Mouse (Mus musculus) megakaryocyte progenitor cell, adult 5-6 weeks (primary cell): Measurements from ENCODE around the gene Dennd1b. TPM values are rescaled to one million over a fixed set of nuclear protein-coding genes. Genes with fewer than 3 reads are reported as not detected.
A peak's percentile ranks its signal among the peaks of the same experiment; 100 is the strongest.

Experiments
- ATAC-seq: replicated peaks from 2 replicates; pipeline ENCODE4 v1.8.0; 2016; ENCODE audit warnings: mild to moderate bottlenecking, moderate TSS enrichment, inconsistent platforms; ENCODE audit not compliant: poor library complexity
- total RNA-seq, 2 experiments: library from RNA; stranded (forward) in 1 of 2; stranded (reverse) in 1 of 2; fragments of 157-497, 149-512 nt in 1 of 2; fragments of 200-1000 nt in 1 of 2; gene quantifications; 2 replicates each; pipeline versions ENCODE4 v1.2.3 to v1.2.4; 2015 to 2017

The Dennd1b gene
- total RNA-seq, 2 experiments from 2014 or later, result 21.5 to 35.7 TPM

- no peak for ATAC-seq
Measured at GRCm38 (mm10) chr1:139174058-139174832, 211.0 kb downstream of the Dennd1b start.

GRCm38 (mm10) chr1:139179707-139180106 lies 216.5 kb downstream of the Dennd1b start:
- no peak for ATAC-seq

GRCm38 (mm10) chr1:139180481-139181149 lies 217.4 kb downstream of the Dennd1b start:
- peak; percentile 76 for ATAC-seq

- ATAC-seq, result no peak
Measured at GRCm38 (mm10) chr1:139192635-139193034, 229.4 kb downstream of the Dennd1b start.

- no peak for ATAC-seq
Measured at GRCm38 (mm10) chr1:139194011-139194410, 230.8 kb downstream of the Dennd1b start.

GRCm38 (mm10) chr1:139194428-139195028 lies 231.3 kb downstream of the Dennd1b start:
- ATAC-seq, result no peak

- ATAC-seq, result no peak
Measured at GRCm38 (mm10) chr1:139203026-139203425, 239.8 kb downstream of the Dennd1b start.

- ATAC-seq, result peak; percentile 44; the same call in 1 of the 2 replicates
Measured at GRCm38 (mm10) chr1:139206259-139206658, 243.0 kb downstream of the Dennd1b start.

- no peak for ATAC-seq
Measured at GRCm38 (mm10) chr1:139209796-139210195, 246.6 kb downstream of the Dennd1b start.

GRCm38 (mm10) chr1:139210505-139210904 lies 247.3 kb downstream of the Dennd1b start:
- ATAC-seq, result no peak

- ATAC-seq, result no peak
Measured at GRCm38 (mm10) chr1:139215311-139215710, 252.1 kb downstream of the Dennd1b start.

- no peak for ATAC-seq
Measured at GRCm38 (mm10) chr1:139223804-139224203, 260.6 kb downstream of the Dennd1b start.

- ATAC-seq, result no peak
Measured at GRCm38 (mm10) chr1:139224309-139224949, 261.2 kb downstream of the Dennd1b start.

Other genes starting within 250 kb of the Dennd1b start
- gene Lhx9, start 114.9 kb upstream of the Dennd1b start, total RNA-seq (2015), result not detected in 2 replicates
- not detected in 2 replicates for gene Lhx9, start 114.9 kb upstream of the Dennd1b start, total RNA-seq (2017)
- gene 2310009B15Rik, start 106.6 kb upstream of the Dennd1b start, total RNA-seq (2015), result 21.2 and 25.5 TPM in 2 replicates
- gene 2310009B15Rik, start 106.6 kb upstream of the Dennd1b start, total RNA-seq (2017), result 17.0 and 18.9 TPM in 2 replicates